Mouse (Mus musculus) cerebellum, adult 2 months (tissue): ENCODE measurements around the gene Hand2. TPM values are rescaled to one million over a fixed set of nuclear protein-coding genes. Genes with fewer than 3 reads are reported as not detected.

Source experiments
- DNase-seq, 2 experiments: peaks; one replicate each; pipeline ENCODE4 v3.0.0; 2021
- H3K27ac ChIP-seq: fragments of 200-500 bp; 2 replicates; pipeline ENCODE4 v1.5.1; 2012; ENCODE audit warnings: low read length, control low read depth, inconsistent platforms; ENCODE audit not compliant: insufficient read depth
- H3K27me3 ChIP-seq: fragments of 200-500 bp; 2 replicates; pipeline ENCODE4 v1.6.1; 2012; ENCODE audit warnings: inconsistent platforms, mild to moderate bottlenecking, low read length, moderate library complexity; ENCODE audit not compliant: control insufficient read depth, insufficient read depth
- H3K4me1 ChIP-seq: fragments of 200-500 bp; 2 replicates; pipeline ENCODE4 v1.6.1; 2011; ENCODE audit warnings: low read length; ENCODE audit not compliant: control insufficient read depth, insufficient read depth
- H3K4me3 ChIP-seq: fragments of 200-500 bp; replicated peaks from 2 replicates; pipeline ENCODE3; 2011; ENCODE audit warnings: mild to moderate bottlenecking, low read depth, low read length, control low read depth; ENCODE audit not compliant: insufficient read depth
- CTCF ChIP-seq: fragments of 200-500 bp; IDR thresholded peaks from 2 replicates; pipeline ENCODE4 v1.5.1; 2011; ENCODE audit warnings: low read depth, mild to moderate bottlenecking, control low read depth, low read length, moderate library complexity, borderline replicate concordance; ENCODE audit not compliant: insufficient read depth
- POLR2A ChIP-seq: fragments of 200-500 bp; IDR thresholded peaks from 2 replicates; pipeline ENCODE4 v1.6.1; 2011; ENCODE audit warnings: low read length, control low read depth, borderline replicate concordance; ENCODE audit not compliant: insufficient read depth
- whole genome bisulfite sequencing: fragments of 180-500 bp; shearing (Covaris S2); methylation state at CpG from one replicate; pipeline ENCODE4 v1.1.7; 2018; 5-methylcytosine and 5-hydroxymethylcytosine counted together
- polyA plus RNA-seq: library from polyadenylated mRNA; depleted of rRNA; stranded (reverse); fragments of >200 nt; gene quantifications from 2 replicates; pipeline ENCODE4 v1.2.3, GENCODE M21; 2012

The Hand2 gene
- polyA plus RNA-seq, 1 experiment = not detected

- Histone ChIP-seq H3K4me3 (no peak overlapping the region), H3K27me3 (peaks cover 10% of the 10 kb centered on the region; the same call in 1 of the 2 replicates), H3K27ac (no peak overlapping the region), H3K4me1 (no peaks in the 10 kb centered on the region)
- WGBS = 3% methylated on average over 22 of the region's 22 CpGs
- no peak for TF ChIP-seq CTCF
- no peak for TF ChIP-seq POLR2A
- no peak for DNase-seq
Observed at GRCm38 (mm10) chr8:57319981-57320585, 700 bp upstream of the Hand2 start.

- H3K4me3 ChIP-seq = no peak overlapping the region
- 2% methylated on average over 62 of the region's 64 CpGs for WGBS
- no peaks in the 10 kb centered on the region for H3K4me1 ChIP-seq
- TF ChIP-seq POLR2A = no peak
- TF ChIP-seq CTCF = no peak
- H3K27ac ChIP-seq = no peak overlapping the region
- peaks cover 15% of the 10 kb centered on the region; the same call in 1 of the 2 replicates for H3K27me3 ChIP-seq
- no peak for DNase-seq
Observed at GRCm38 (mm10) chr8:57321898-57322895, 1.4 kb downstream of the Hand2 start.

- TF ChIP-seq POLR2A (no peak), CTCF (no peak)
- H3K27ac ChIP-seq = no peak overlapping the region
- no peak overlapping the region for H3K4me3 ChIP-seq
- 3% methylated on average over 31 of the region's 31 CpGs for WGBS
- DNase-seq = no peak
- H3K4me1 ChIP-seq = no peaks in the 10 kb centered on the region
- peaks cover 19% of the 10 kb centered on the region; the same call in 1 of the 2 replicates for H3K27me3 ChIP-seq
Observed at GRCm38 (mm10) chr8:57322961-57323941, 2.5 kb downstream of the Hand2 start.

- Histone ChIP-seq H3K27me3 (peaks cover 22% of the 10 kb centered on the region; the same call in 1 of the 2 replicates), H3K4me1 (no peaks in the 10 kb centered on the region), H3K4me3 (no peak overlapping the region), H3K27ac (no peak overlapping the region)
- DNase-seq = no peak
- WGBS = 4% methylated on average over 12 of the region's 12 CpGs
- TF ChIP-seq CTCF = no peak
- no peak for TF ChIP-seq POLR2A
Observed at GRCm38 (mm10) chr8:57324091-57324490, 3.3 kb downstream of the Hand2 start.

- no peak overlapping the region for H3K27ac ChIP-seq
- WGBS = 2% methylated on average over 5 of the region's 5 CpGs
- no peak for DNase-seq
- H3K4me1 ChIP-seq = no peaks in the 10 kb centered on the region
- H3K27me3 ChIP-seq = peaks cover 21% of the 10 kb centered on the region; the same call in 1 of the 2 replicates
- no peak overlapping the region for H3K4me3 ChIP-seq
- no peak for TF ChIP-seq POLR2A
- no peak for TF ChIP-seq CTCF
Observed at GRCm38 (mm10) chr8:57324671-57325070, 3.9 kb downstream of the Hand2 start.

- no peak for DNase-seq
- no peak overlapping the region for H3K27ac ChIP-seq
- no peaks in the 10 kb centered on the region for H3K4me1 ChIP-seq
- 7% methylated on average over 21 of the region's 21 CpGs for WGBS
- peaks cover 19% of the 10 kb centered on the region; the same call in 1 of the 2 replicates for H3K27me3 ChIP-seq
- no peak for TF ChIP-seq CTCF
- no peak for TF ChIP-seq POLR2A
- no peak overlapping the region for H3K4me3 ChIP-seq
Observed at GRCm38 (mm10) chr8:57325111-57325891, 4.5 kb downstream of the Hand2 start.
